9 mouse cellular contexts compared by ENCODE assay signal in the genomic region with DNA sequence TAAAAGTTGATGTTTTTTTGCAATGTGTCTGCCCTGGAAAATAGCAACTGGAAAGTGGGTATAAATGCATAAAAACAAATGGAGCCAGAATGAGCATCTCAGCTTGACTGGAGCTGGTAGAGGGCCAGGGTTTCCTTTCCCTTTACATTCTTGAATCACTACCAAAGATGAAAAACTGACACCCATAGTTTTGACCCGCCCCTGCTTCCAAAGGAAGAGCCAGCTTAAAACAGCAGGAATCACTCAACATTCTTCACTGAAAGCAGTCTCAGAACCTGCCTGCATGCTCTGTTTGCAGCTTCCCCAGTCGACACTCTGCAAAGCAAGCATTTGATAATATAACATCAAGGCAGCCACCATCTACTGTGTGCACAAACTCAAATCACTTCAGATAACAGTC.
A peak's percentile ranks its signal among the peaks of the same experiment; 100 is the strongest.
DNase-seq lines count a peak whose midpoint lies in the region.
"Had no signal": no experiment of that assay in that cellular context is flagged by ENCODE, and none has a peak within 500 bp of the region (broad histone marks: within the 10 kb centered on the region; RNA-seq: fewer than 3 reads in every experiment).

No protein-coding gene starts in this region.

- intact Hi-C loops in gastrocnemius, postnatal 14 days (cut with DNase I; ENCODE audit: low total_unique reads), result no loop called here

- DNase-seq in gastrocnemius, postnatal 14 days, result peak; percentile 5
- DNase-seq in gastrocnemius, adult 18-20 months (ENCODE audit: low spot score), result no peak
- DNase-seq in embryo, embryonic 10.5 days (ENCODE audit: low spot score), result peak; percentile 19
- DNase-seq in kidney, adult 9 months, result peak; percentile 33
- DNase-seq in lung, postnatal 14 days, result peak; percentile 11
- DNase-seq in ovary, postnatal 10 days (ENCODE audit: low spot score), result no peak
- DNase-seq in adrenal gland, adult 2 months, result no peak
- no peak for DNase-seq in spleen, postnatal 10 days (ENCODE audit: low spot score in 2 of 2)
- DNase-seq: retina, postnatal 1 day had no signal

Comparison
In these comparisons a context has a peak if more than half of its experiments do, and no peak if none do; other contexts are left out.
1. DNase-seq: peak in gastrocnemius, postnatal 14 days (single experiment), embryo, embryonic 10.5 days (single experiment), kidney, adult 9 months (single experiment) and lung, postnatal 14 days (single experiment); none in gastrocnemius, adult 18-20 months (single experiment), ovary, postnatal 10 days (single experiment), adrenal gland, adult 2 months (single experiment) and spleen, postnatal 10 days (0 of 2).